Mouse (Mus musculus) CH12.LX (cell line): ENCODE measurements around the gene Tnfsf10. TPM values are rescaled to one million over a fixed set of nuclear protein-coding genes. Genes with fewer than 3 reads are reported as not detected.

Source experiments
- DNase-seq: peaks from one replicate; pipeline ENCODE4 v3.0.0-alpha.2; 2013; ENCODE audit errors: extremely low read depth
- H3K27ac ChIP-seq: 2 replicates; pipeline ENCODE4 v1.5.1; 2012; ENCODE audit warnings: low read depth, mild to moderate bottlenecking, control low read depth, moderate library complexity; ENCODE audit not compliant: insufficient read depth
- H3K27me3 ChIP-seq: replicated peaks from 2 replicates; pipeline ENCODE3; 2012; ENCODE audit warnings: inconsistent platforms
- H3K36me3 ChIP-seq, 2 experiments: replicated peaks in 1 of 2; 2 replicates each; pipeline versions ENCODE3 to v1.6.1; 2012; ENCODE audit warnings: inconsistent platforms in 1 of 2, low read length in 1 of 2, mild to moderate bottlenecking in 1 of 2, mixed read lengths in 1 of 2, moderate library complexity in 1 of 2; ENCODE audit not compliant: control insufficient read depth in 1 of 2, insufficient read depth in 1 of 2
- H3K4me1 ChIP-seq, 2 experiments: 2 replicates each; pipeline ENCODE4 v1.6.1; 2012; ENCODE audit warnings: inconsistent platforms in 1 of 2, moderate library complexity in 1 of 2; ENCODE audit not compliant: insufficient read depth in 2 of 2, control insufficient read depth in 1 of 2
- H3K4me2 ChIP-seq: 2 replicates; pipeline ENCODE4 v1.6.1; 2012; ENCODE audit warnings: low read depth, mild to moderate bottlenecking, control low read depth; ENCODE audit not compliant: poor library complexity, insufficient read depth, severe bottlenecking
- H3K4me3 ChIP-seq, 3 experiments: fragments of 150-350 bp in 1 of 3; sonication (generic) in 1 of 3; replicated peaks in 1 of 3; 2 replicates each; pipeline versions ENCODE3 to v1.5.1; 2011 to 2012; ENCODE audit warnings: low read depth in 2 of 3, low read length in 2 of 3, mild to moderate bottlenecking in 2 of 3, moderate library complexity in 2 of 3, control low read depth in 1 of 3, improper control_type of control experiment in 1 of 3, inconsistent platforms in 1 of 3, mixed read lengths in 1 of 3; ENCODE audit not compliant: poor library complexity in 1 of 3
- H3K79me2 ChIP-seq: replicated peaks from 2 replicates; pipeline ENCODE4 v1.6.1; 2012; ENCODE audit warnings: mild to moderate bottlenecking, moderate library complexity; ENCODE audit not compliant: control insufficient read depth, poor library complexity, insufficient read depth, severe bottlenecking; ENCODE audit errors: extremely low read depth
- H3K9ac ChIP-seq: 2 replicates; pipeline ENCODE4 v1.6.1; 2012; ENCODE audit warnings: low read depth, mild to moderate bottlenecking, control low read depth, moderate library complexity; ENCODE audit not compliant: insufficient read depth
- H3K9me3 ChIP-seq: replicated peaks from 2 replicates; pipeline ENCODE3; 2012; ENCODE audit warnings: low read length, inconsistent platforms, mixed read lengths
- CHD1 ChIP-seq: IDR thresholded peaks from 2 replicates; pipeline ENCODE4 v1.6.1; 2012; ENCODE audit warnings: low read depth, low read length, improper control_type of control experiment, inconsistent platforms
- CHD2 ChIP-seq: IDR thresholded peaks from 2 replicates; pipeline ENCODE4 v1.6.1; 2011; ENCODE audit warnings: low read length, improper control_type of control experiment
- CTCF ChIP-seq, 2 experiments: IDR thresholded peaks in 1 of 2; conservative IDR thresholded peaks in 1 of 2; 2 replicates each; pipeline ENCODE4 v1.5.1; 2011 to 2012; ENCODE audit warnings: low read depth in 2 of 2, low read length in 2 of 2, improper control_type of control experiment in 1 of 2, inconsistent platforms in 1 of 2, mild to moderate bottlenecking in 1 of 2, moderate library complexity in 1 of 2
- E2F4 ChIP-seq: IDR thresholded peaks from 2 replicates; pipeline ENCODE4 v1.6.1; 2011; ENCODE audit warnings: low read depth, low read length, improper control_type of control experiment; ENCODE audit not compliant: insufficient replicate concordance
- ELF1 ChIP-seq: IDR thresholded peaks from 2 replicates; pipeline ENCODE4 v1.6.1; 2014; ENCODE audit warnings: low read depth, mild to moderate bottlenecking, inconsistent platforms, low read length, improper control_type of control experiment
- GABPA ChIP-seq: IDR thresholded peaks from 2 replicates; pipeline ENCODE4 v1.6.1; 2012; ENCODE audit warnings: low read depth, low read length, improper control_type of control experiment, inconsistent platforms; ENCODE audit not compliant: insufficient replicate concordance
- HCFC1 ChIP-seq: IDR thresholded peaks from 2 replicates; pipeline ENCODE4 v1.6.1; 2012; ENCODE audit warnings: low read depth, mild to moderate bottlenecking, inconsistent platforms, low read length, improper control_type of control experiment
- IRF4 ChIP-seq: IDR thresholded peaks from 2 replicates; pipeline ENCODE4 v1.6.1; 2014; ENCODE audit warnings: low read depth, mild to moderate bottlenecking, inconsistent platforms, low read length, improper control_type of control experiment
- KAT2A ChIP-seq: IDR thresholded peaks from 2 replicates; pipeline ENCODE4 v1.6.1; 2012; ENCODE audit warnings: low read length, improper control_type of control experiment, inconsistent platforms; ENCODE audit not compliant: insufficient replicate concordance
- MAZ ChIP-seq: IDR thresholded peaks from 2 replicates; pipeline ENCODE4 v1.6.1; 2012; ENCODE audit warnings: low read depth, mild to moderate bottlenecking, inconsistent platforms, low read length, improper control_type of control experiment, moderate library complexity
- MEF2A ChIP-seq: IDR thresholded peaks from 2 replicates; pipeline ENCODE4 v1.6.1; 2014; ENCODE audit warnings: low read depth, mild to moderate bottlenecking, inconsistent platforms, low read length, improper control_type of control experiment, borderline replicate concordance
- MXI1 ChIP-seq: IDR thresholded peaks from 2 replicates; pipeline ENCODE4 v1.6.1; 2011; ENCODE audit warnings: mild to moderate bottlenecking, low read depth, low read length, improper control_type of control experiment
- NELFE ChIP-seq: IDR thresholded peaks from 2 replicates; pipeline ENCODE4 v1.6.1; 2011; ENCODE audit warnings: low read depth, low read length, improper control_type of control experiment
- PAX5 ChIP-seq: IDR thresholded peaks from 2 replicates; pipeline ENCODE4 v1.6.1; 2012; ENCODE audit warnings: low read length, inconsistent platforms, mixed read lengths
- POLR2AphosphoS2 ChIP-seq: IDR thresholded peaks from 2 replicates; pipeline ENCODE4 v1.6.1; 2011; ENCODE audit warnings: low read depth, low read length, improper control_type of control experiment
- SIN3A ChIP-seq: IDR thresholded peaks from 2 replicates; pipeline ENCODE4 v1.6.1; 2012; ENCODE audit warnings: low read length, improper control_type of control experiment, inconsistent platforms
- TBP ChIP-seq: conservative IDR thresholded peaks from 2 replicates; pipeline ENCODE4 v1.6.1; 2011; ENCODE audit warnings: low read depth, low read length, improper control_type of control experiment
- TCF12 ChIP-seq: IDR thresholded peaks from 2 replicates; pipeline ENCODE4 v1.6.1; 2014; ENCODE audit warnings: low read depth, mild to moderate bottlenecking, inconsistent platforms, low read length, improper control_type of control experiment
- UBTF ChIP-seq: IDR thresholded peaks from 2 replicates; pipeline ENCODE4 v1.6.1; 2012; ENCODE audit warnings: low read depth, mild to moderate bottlenecking, inconsistent platforms, low read length, improper control_type of control experiment, moderate library complexity
- ZC3H11A ChIP-seq: IDR thresholded peaks from 2 replicates; pipeline ENCODE4 v1.6.1; 2012; ENCODE audit warnings: low read depth, mild to moderate bottlenecking, inconsistent platforms, low read length, improper control_type of control experiment
- ZKSCAN1 ChIP-seq: IDR thresholded peaks from 2 replicates; pipeline ENCODE4 v1.6.1; 2012; ENCODE audit warnings: low read depth, inconsistent platforms, low read length, improper control_type of control experiment, borderline replicate concordance
- ZNF384 ChIP-seq: IDR thresholded peaks from 2 replicates; pipeline ENCODE4 v1.6.1; 2012; ENCODE audit warnings: low read depth, low read length, improper control_type of control experiment, inconsistent platforms
- dilution Hi-C: fragments of 300-500 bp; cut with MboI; formaldehyde crosslinking; loops from 2 replicates; pipeline ENCODE4 v1.14.3; 2020; ENCODE audit warnings: low sequenced_read_pairs; ENCODE audit not compliant: extremely low pct_unique_long_range_greater_than_20kb, extremely low pct_ligation_motif_present
- in situ Hi-C: fragments of 300-500 bp; cut with MboI; formaldehyde crosslinking; loops from 3 replicates; pipeline ENCODE4 v1.14.3; 2019; ENCODE audit warnings: low sequenced_read_pairs, low pct_ligation_motif_present, low pct_unique_long_range_greater_than_20kb, mixed read lengths
- polyA plus RNA-seq: library from polyadenylated mRNA; unstranded; fragments of >175 nt; gene quantifications from 2 replicates; pipeline ENCODE4 v1.2.1, GENCODE M21; 2012; ENCODE audit warnings: low read depth; ENCODE audit not compliant: insufficient read length
- total RNA-seq, 2 experiments: library from RNA; depleted of rRNA; stranded (reverse); fragments of 300-350 nt in 1 of 2; fragments of >200 nt in 1 of 2; gene quantifications; 2 replicates each; pipeline ENCODE4 v1.2.3; 2012 to 2014

Gene Tnfsf10
- total and polyA plus RNA-seq, 3 experiments: 0.17 to 1.0 (median 0.69) TPM

DNA sequence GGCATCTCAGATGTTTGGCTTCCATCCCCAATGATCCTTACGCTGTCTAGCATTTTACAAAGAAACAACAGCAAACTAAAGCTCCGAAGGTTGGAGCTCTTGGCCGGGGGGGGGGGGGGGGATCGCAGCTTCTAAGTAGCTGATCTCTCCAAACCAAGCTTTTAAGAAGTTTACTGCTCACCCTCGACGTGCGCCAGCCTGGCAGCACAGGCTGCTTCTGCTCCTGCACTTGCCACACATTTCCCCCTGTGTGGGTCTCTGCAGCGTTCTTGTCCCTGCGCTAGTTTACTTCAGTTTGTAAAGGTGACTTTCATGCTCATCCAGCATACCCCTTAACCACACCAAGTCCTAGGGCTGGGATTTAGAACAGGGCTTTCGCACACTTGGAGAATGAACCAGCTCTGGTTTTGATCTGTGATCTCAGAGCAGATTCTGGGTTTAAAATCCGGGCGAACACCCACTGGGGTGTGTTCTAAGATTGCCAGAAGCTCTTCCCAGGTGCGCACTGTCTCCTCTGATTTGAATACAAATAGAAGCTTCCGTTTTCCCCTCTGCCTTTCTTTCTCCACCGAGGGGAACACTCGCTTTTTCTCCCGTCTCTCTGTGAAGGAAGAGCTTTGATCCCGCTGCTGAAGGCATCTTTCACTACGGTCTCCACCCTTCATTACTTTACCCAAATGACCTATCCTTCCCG, 53.9 kb downstream of the Tnfsf10 start:
- no peak overlapping the region for H3K4me2 ChIP-seq
- H3K9ac ChIP-seq: no peak overlapping the region
- H3K27me3 ChIP-seq: no peaks in the 10 kb centered on the region
- no peak for TF ChIP-seq GABPA
- no peak for TF ChIP-seq MXI1
- TF ChIP-seq CTCF (conservative IDR thresholded peaks at IDR 0.05 in 1 of 2, IDR thresholded peaks at IDR 0.05 in 1 of 2; ENCODE audit: low read depth in 2 of 2, low read length in 2 of 2): no peak
- no peak for TF ChIP-seq SIN3A
- TF ChIP-seq POLR2AphosphoS2: no peak
- no peak for TF ChIP-seq HCFC1
- TF ChIP-seq TBP: no peak
- TF ChIP-seq MAZ: no peak
- TF ChIP-seq E2F4: no peak
- TF ChIP-seq ZC3H11A: no peak
- TF ChIP-seq ZNF384: no peak
- TF ChIP-seq ELF1: no peak
- no peak for TF ChIP-seq IRF4
- H3K9me3 ChIP-seq: peaks cover 5% of the 10 kb centered on the region
- H3K27ac ChIP-seq: no peak overlapping the region
- DNase-seq: no peak
- dilution Hi-C loops (no loop called here), in situ Hi-C loops (no loop called here)
- no peaks in the 10 kb centered on the region for H3K36me3 ChIP-seq
- H3K79me2 ChIP-seq: no peaks in the 10 kb centered on the region
- no peaks in the 10 kb centered on the region; a peak in 1 of 4 replicates for H3K4me1 ChIP-seq
- no peak overlapping the region for H3K4me3 ChIP-seq

DNA sequence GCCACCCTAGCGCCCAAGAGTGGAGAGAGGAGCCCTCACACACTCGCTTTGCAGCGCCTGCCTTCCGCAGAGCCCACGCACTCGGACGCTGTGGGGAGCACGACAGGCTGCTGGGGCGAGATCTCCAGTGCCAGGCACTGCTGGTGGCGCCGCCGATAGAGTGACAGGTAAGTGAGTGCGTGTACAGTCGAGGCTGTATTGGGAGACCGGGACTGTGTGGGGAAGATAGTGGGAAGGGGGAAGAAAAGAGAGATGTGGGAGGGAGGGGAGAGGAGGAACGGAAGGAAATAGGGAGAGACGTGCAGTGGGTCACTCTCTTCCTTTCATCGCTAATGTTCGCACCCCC, 54.4 kb downstream of the Tnfsf10 start, which contains the start of gene Ghsr:
Gene Ghsr (plus strand): TSS at position 76 of the 346 bp plus-strand sequence.
- Histone ChIP-seq H3K4me1 (no peaks in the 10 kb centered on the region; a peak in 1 of 4 replicates), H3K4me2 (no peak within 1 kb of the TSS), H3K27me3 (no peaks in the 10 kb centered on the region), H3K79me2 (no peaks in the 10 kb centered on the region), H3K27ac (no peak within 1 kb of the TSS), H3K4me3 (no peak within 1 kb of the TSS), H3K36me3 (no peaks in the 10 kb centered on the region), H3K9me3 (peaks cover 5% of the 10 kb centered on the region)
- no peak for DNase-seq
- in situ Hi-C loops (no loop called here), dilution Hi-C loops (no loop called here)
- TF ChIP-seq NELFE (no peak), GABPA (no peak), ZKSCAN1 (no peak), ELF1 (no peak), MEF2A (no peak), PAX5 (no peak), E2F4 (no peak), CHD1 (no peak), KAT2A (no peak), UBTF (no peak), TCF12 (no peak), MXI1 (no peak), HCFC1 (no peak), TBP (no peak), CHD2 (no peak), MAZ (no peak), ZC3H11A (no peak)
- TF ChIP-seq, all 38 proteins: peak for 0
- no peak within 1 kb of the TSS for H3K9ac ChIP-seq
